In genomic region chr8:120078080-120078479, GRCm38 (mm10) we compare ENCODE assay signal across 9 mouse cellular contexts. TPM values are rescaled to one million over a fixed set of nuclear protein-coding genes. Genes with fewer than 3 reads are reported as not detected.
DNase-seq lines count a peak whose midpoint lies in the region; ATAC-seq and TF ChIP-seq lines count a peak whose summit lies in the region.
"Had no signal": no experiment of that assay in that cellular context is flagged by ENCODE, and none has a peak within 500 bp of the region (broad histone marks: within the 10 kb centered on the region; RNA-seq: fewer than 3 reads in every experiment).

No protein-coding gene starts in this region.

- peak; percentile 76 for TF ChIP-seq CTCF in cerebellum, adult 2 months (IDR thresholded peaks at IDR 0.05; ENCODE audit: borderline replicate concordance, insufficient read depth, low read depth, low read length)

- ATAC-seq in heart, embryonic 11.5 days (replicated peaks; ENCODE audit: insufficient number of reproducible peaks, low FRiP score, low TSS enrichment) = no peak
- peak; percentile 63 for ATAC-seq in frontal cortex, adult (ENCODE audit: low TSS enrichment)
- ATAC-seq in intestine, embryonic 15.5 days = peak; percentile 80
- ATAC-seq: Patski had no signal

- H3K4me2 ChIP-seq in heart, embryonic 11.5 days = no peak overlapping the region
- H3K4me2 ChIP-seq in intestine, embryonic 15.5 days (replicated peaks) = peak overlapping the region; percentile 31; the same call in 1 of the 2 replicates

- no peak overlapping the region for H3K27ac ChIP-seq in heart, embryonic 11.5 days (ENCODE audit: low read depth, low read length)
- no peak overlapping the region for H3K27ac ChIP-seq in cerebellum, adult 2 months (ENCODE audit: insufficient read depth, low read length)
- no peak overlapping the region for H3K27ac ChIP-seq in intestine, embryonic 15.5 days

- intact Hi-C loops in left cerebral cortex, postnatal 4 days (cut with DNase I) = loop anchor here (5.0 kb wide), 2 partner anchors 131 to 296 kb away; no protein-coding TSS in a partner anchor

- DNase-seq in heart, adult 11 months = peak; percentile 94
- DNase-seq in cerebellum, adult 2 months = peak; percentile 69 to 76
- DNase-seq in left cerebral cortex, postnatal 4 days = peak; percentile 87
- peak; percentile 85 for DNase-seq in naive thymus-derived CD4-positive, alpha-beta T cell, adult 2 months (ENCODE audit: low read depth)
- peak; percentile 60 to 65 for DNase-seq in spleen, postnatal 36 days (ENCODE audit: low spot score in 2 of 2)

- H3K9ac ChIP-seq in heart, embryonic 11.5 days (ENCODE audit: low read depth, low read length) = no peak overlapping the region
- no peak overlapping the region for H3K9ac ChIP-seq in intestine, embryonic 15.5 days

- 17% methylated on average over 10 of the region's 10 CpGs for WGBS in heart, embryonic 11.5 days (ENCODE audit: insufficient replicate concordance)
- 17% methylated on average over 10 of the region's 10 CpGs for WGBS in cerebellum, adult 2 months
- WGBS in intestine, embryonic 15.5 days = 11% methylated on average over 10 of the region's 10 CpGs

- H3K36me3 ChIP-seq in heart, embryonic 11.5 days (ENCODE audit: control insufficient read depth, insufficient read depth, low read length) = peaks cover 8% of the 10 kb centered on the region
- peaks cover 6% of the 10 kb centered on the region for H3K36me3 ChIP-seq in intestine, embryonic 15.5 days

- no peaks in the 10 kb centered on the region for H3K9me3 ChIP-seq in heart, embryonic 11.5 days (replicated peaks; ENCODE audit: control insufficient read depth, low read length)
- H3K9me3 ChIP-seq in intestine, embryonic 15.5 days = no peaks in the 10 kb centered on the region

- H3K4me1 ChIP-seq in heart, embryonic 11.5 days (ENCODE audit: control insufficient read depth, insufficient read depth, low read length) = no peaks in the 10 kb centered on the region
- peaks cover 6% of the 10 kb centered on the region for H3K4me1 ChIP-seq in cerebellum, adult 2 months (ENCODE audit: control insufficient read depth, insufficient read depth, low read length)
- H3K4me1 ChIP-seq in intestine, embryonic 15.5 days (replicated peaks) = 0 out of 2 replicates have a peak, but pooled peaks cover 4% of the 10 kb centered on the region

- peaks cover 3% of the 10 kb centered on the region; the same call in 1 of the 2 replicates for H3K27me3 ChIP-seq in heart, embryonic 11.5 days (ENCODE audit: control insufficient read depth, insufficient read depth, low read length)
- H3K27me3 ChIP-seq in cerebellum, adult 2 months (ENCODE audit: control insufficient read depth, insufficient read depth, low read length) = no peaks in the 10 kb centered on the region
- no peaks in the 10 kb centered on the region for H3K27me3 ChIP-seq in intestine, embryonic 15.5 days (replicated peaks)
- H3K27me3 ChIP-seq: Patski had no signal

- no peak for TF ChIP-seq POLR2A in cerebellum, adult 2 months (IDR thresholded peaks at IDR 0.05; ENCODE audit: borderline replicate concordance, insufficient read depth, low read length)

- H3K4me3 ChIP-seq in heart, embryonic 11.5 days (ENCODE audit: low read depth, low read length) = no peak overlapping the region
- H3K4me3 ChIP-seq in cerebellum, adult 2 months (replicated peaks; ENCODE audit: insufficient read depth, low read depth, low read length) = no peak overlapping the region
- H3K4me3 ChIP-seq in intestine, embryonic 15.5 days (replicated peaks) = no peak overlapping the region

RNA-seq across cellular contexts. Expression of gene Zdhhc7, which starts 23.2 kb away (rescaled TPM):
- 24.7 and 29.1 TPM in 2 replicates for polyA plus RNA-seq in heart, embryonic 11.5 days (2014; fragmentation: Nextera tagmentation; extraction: Ambion mirVana)
- polyA plus RNA-seq in cerebellum, adult 2 months (2012; rRNA removed) = 34.7 and 39.3 TPM in 2 replicates
- polyA plus RNA-seq in intestine, embryonic 15.5 days (2015; fragmentation: Nextera tagmentation; extraction: Ambion mirVana) = 34.8 and 39.7 TPM in 2 replicates
- 10 to 100 TPM; 27.7 TPM for total RNA-seq in left cerebral cortex, postnatal 4 days (2021)

RNA-seq across cellular contexts. Expression of gene 6430548M08Rik, which starts 35.9 kb away (rescaled TPM):
- 8.4 and 13.5 TPM in 2 replicates for polyA plus RNA-seq in heart, embryonic 11.5 days (2014; fragmentation: Nextera tagmentation; extraction: Ambion mirVana)
- 175 and 188 TPM in 2 replicates for polyA plus RNA-seq in cerebellum, adult 2 months (2012; rRNA removed)
- polyA plus RNA-seq in intestine, embryonic 15.5 days (2015; fragmentation: Nextera tagmentation; extraction: Ambion mirVana) = 4.7 and 5.8 TPM in 2 replicates
- 10 to 100 TPM; 74.9 to 76.5 TPM for total RNA-seq in left cerebral cortex, postnatal 4 days (2021)

Comparison
In these comparisons a context has a peak if more than half of its experiments do, and no peak if none do; other contexts are left out.
1. RNA of gene 6430548M08Rik, which starts 35.9 kb away (polyA plus RNA-seq): 175 to 188 TPM in cerebellum, adult 2 months; 8.4 to 13.5 TPM in heart, embryonic 11.5 days and 4.7 to 5.8 TPM in intestine, embryonic 15.5 days; every median in the first group is over 10 times any median in the second.
2. Peak in every context shown above with its lines, with median percentiles within 50 percentile points of each other: DNase-seq.